Mouse (Mus musculus) C2C12 (cell line): Measurements from ENCODE around the gene Scrn3.

Source experiments
- CTCF ChIP-seq: IDR thresholded peaks from one replicate; pipeline ENCODE4 v1.5.1; 2011; ENCODE audit not compliant: control insufficient read depth, insufficient read depth, insufficient read length
- USF1 ChIP-seq: IDR thresholded peaks from one replicate; pipeline ENCODE4 v1.6.1; 2011; ENCODE audit warnings: low read depth, mild to moderate bottlenecking, control low read depth, moderate library complexity

DNA sequence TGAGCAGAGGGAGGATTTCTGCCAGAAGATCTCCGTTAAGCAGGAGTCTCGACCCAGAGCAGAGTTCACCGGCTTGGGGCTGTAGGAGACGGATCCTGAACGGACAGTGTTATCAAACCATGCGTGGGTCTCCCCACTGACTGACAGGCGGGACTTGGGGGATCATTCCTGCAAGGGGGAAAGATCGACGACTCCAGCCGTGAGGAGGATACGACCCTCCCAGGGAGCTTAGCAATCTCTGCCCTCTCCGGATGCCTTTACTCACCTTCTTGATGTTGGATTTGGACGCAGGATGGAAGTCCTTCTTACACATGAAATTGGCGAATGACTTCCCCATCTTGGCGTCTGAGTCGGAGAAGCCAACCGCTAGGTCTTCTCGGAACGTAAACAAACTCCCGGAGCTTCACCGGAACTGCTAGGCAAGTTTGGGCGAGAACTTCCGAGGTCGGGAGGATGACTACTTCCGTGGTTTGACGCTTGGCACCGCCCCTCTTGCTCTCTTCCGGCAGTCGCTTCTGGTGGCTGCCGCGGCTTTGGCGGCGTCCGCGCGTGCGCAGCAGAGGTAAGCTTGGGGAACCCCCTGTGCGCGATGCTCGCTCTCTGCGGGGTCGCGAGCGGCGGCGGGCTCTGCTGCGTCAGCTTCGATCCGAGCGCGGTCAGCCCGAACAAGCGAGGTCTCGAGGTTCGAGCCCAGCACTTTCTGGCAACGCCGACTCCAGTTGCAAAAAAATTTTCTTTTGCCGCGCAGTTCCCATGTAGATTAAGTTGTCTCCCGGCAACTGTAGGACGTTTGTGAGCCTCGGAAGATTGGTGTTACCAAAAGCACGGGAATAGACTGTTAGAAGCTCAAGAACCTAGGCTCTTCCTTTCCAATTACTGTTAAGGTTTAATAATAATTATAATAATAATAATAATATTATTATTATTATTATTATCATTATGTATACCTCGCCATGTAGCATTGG lies at the start of gene Scrn3, which contains the start of gene Cir1:
- TF ChIP-seq CTCF = no peak
- TF ChIP-seq USF1 = no peak
